Mouse (Mus musculus) myocyte (in vitro differentiated cells): Measurements from ENCODE around the gene Radil. TPM values are rescaled to one million over a fixed set of nuclear protein-coding genes. Genes with fewer than 3 reads are reported as not detected.

Source experiments
- H3K27me3 ChIP-seq: one replicate; pipeline ENCODE4 v1.6.1; 2011; ENCODE audit not compliant: control insufficient read depth, insufficient read depth, insufficient read length
- H3K36me3 ChIP-seq: one replicate; pipeline ENCODE4 v1.6.1; 2011; ENCODE audit not compliant: control insufficient read depth, insufficient read depth
- H3K4me2 ChIP-seq: one replicate; pipeline ENCODE4 v1.6.1; 2011; ENCODE audit warnings: low read depth, control low read depth
- H3K4me3 ChIP-seq: one replicate; pipeline ENCODE4 v1.5.1; 2011; ENCODE audit warnings: mild to moderate bottlenecking, control low read depth, moderate library complexity
- H3K79me2 ChIP-seq: one replicate; pipeline ENCODE4 v1.6.1; 2011; ENCODE audit not compliant: control insufficient read depth, insufficient read depth
- H3ac ChIP-seq: one replicate; pipeline ENCODE4 v1.6.1; 2011; ENCODE audit not compliant: control insufficient read depth, insufficient read length
- CEBPB ChIP-seq: IDR thresholded peaks from 2 replicates; pipeline ENCODE4 v1.6.1; 2011; ENCODE audit warnings: mild to moderate bottlenecking, moderate library complexity; ENCODE audit not compliant: poor library complexity, insufficient read depth, severe bottlenecking
- E2F4 ChIP-seq: IDR thresholded peaks from one replicate; pipeline ENCODE4 v1.6.1; 2011; ENCODE audit warnings: mild to moderate bottlenecking, control low read depth, moderate library complexity; ENCODE audit not compliant: insufficient read depth
- MAX ChIP-seq: IDR thresholded peaks from one replicate; pipeline ENCODE4 v1.6.1; 2011; ENCODE audit warnings: low read depth, mild to moderate bottlenecking, control low read depth
- MYOD1 ChIP-seq, 3 experiments: IDR thresholded peaks; one replicate each; pipeline ENCODE4 v1.6.1; 2011; ENCODE audit warnings: control low read depth in 2 of 3, low read depth in 2 of 3, mild to moderate bottlenecking in 2 of 3, moderate library complexity in 1 of 3; ENCODE audit not compliant: insufficient read length in 2 of 3, control insufficient read depth in 1 of 3
- MYOG ChIP-seq, 3 experiments: IDR thresholded peaks; one replicate each; pipeline ENCODE4 v1.6.1; 2011; ENCODE audit warnings: control low read depth in 2 of 3, low read depth in 2 of 3, mild to moderate bottlenecking in 2 of 3; ENCODE audit not compliant: insufficient read length in 2 of 3, control insufficient read depth in 1 of 3, insufficient read depth in 1 of 3
- POLR2A ChIP-seq: IDR thresholded peaks from one replicate; pipeline ENCODE4 v1.6.1; 2011; ENCODE audit warnings: low read depth, mild to moderate bottlenecking, control low read depth, moderate library complexity; ENCODE audit not compliant: insufficient read length
- POLR2AphosphoS2 ChIP-seq: IDR thresholded peaks from one replicate; pipeline ENCODE4 v1.6.1; 2011; ENCODE audit warnings: low read depth, control low read depth; ENCODE audit not compliant: insufficient read length
- REST ChIP-seq: IDR thresholded peaks from one replicate; pipeline ENCODE4 v1.6.1; 2011; ENCODE audit warnings: mild to moderate bottlenecking, control low read depth, moderate library complexity; ENCODE audit not compliant: insufficient read depth, insufficient read length
- SRF ChIP-seq: IDR thresholded peaks from one replicate; pipeline ENCODE4 v1.6.1; 2011; ENCODE audit warnings: low read depth; ENCODE audit not compliant: control insufficient read depth, insufficient read length
- TCF12 ChIP-seq: IDR thresholded peaks from one replicate; pipeline ENCODE4 v1.6.1; 2011; ENCODE audit warnings: mild to moderate bottlenecking, control low read depth; ENCODE audit not compliant: poor library complexity, insufficient read depth, severe bottlenecking
- TCF3 ChIP-seq: IDR thresholded peaks from one replicate; pipeline ENCODE4 v1.6.1; 2011; ENCODE audit warnings: low read depth, control low read depth; ENCODE audit not compliant: insufficient read length
- USF1 ChIP-seq: IDR thresholded peaks from one replicate; pipeline ENCODE4 v1.6.1; 2011; ENCODE audit warnings: low read depth, mild to moderate bottlenecking, control low read depth, moderate library complexity
- polyA plus RNA-seq: library from polyadenylated mRNA; unstranded; fragments of >200 nt; fragmentation: generic; extraction: Trizol; gene quantifications from one replicate; pipeline ENCODE4 v1.2.1, GENCODE M21; 2012; ENCODE audit warnings: missing spikeins

Gene Radil
- polyA plus RNA-seq, 1 experiment: 1.6 TPM

GRCm38 (mm10) chr5:142441332-142442044 lies 109.4 kb downstream of the Radil start:
- TF ChIP-seq POLR2A (no peak), TCF3 (no peak), POLR2AphosphoS2 (no peak), MYOG (IDR thresholded peaks at IDR 0.05; ENCODE audit: control insufficient read depth in 1 of 3, insufficient read depth in 1 of 3, insufficient read length in 2 of 3, low read depth in 2 of 3) (no peak), CEBPB (no peak), SRF (no peak), REST (no peak), E2F4 (no peak), USF1 (no peak), MYOD1 (IDR thresholded peaks at IDR 0.05; ENCODE audit: control insufficient read depth in 1 of 3, insufficient read length in 2 of 3, low read depth in 2 of 3) (no peak), MAX (no peak), TCF12 (no peak)
- Histone ChIP-seq H3ac (peak overlapping the region; percentile 5), H3K4me3 (peak overlapping the region; percentile 18), H3K4me2 (peak overlapping the region; percentile 97), H3K27me3 (no peaks in the 10 kb centered on the region), H3K79me2 (peaks cover 16% of the 10 kb centered on the region), H3K36me3 (no peaks in the 10 kb centered on the region)

GRCm38 (mm10) chr5:142440451-142441147 lies 110.3 kb downstream of the Radil start:
- no peaks in the 10 kb centered on the region for H3K27me3 ChIP-seq
- no peaks in the 10 kb centered on the region for H3K36me3 ChIP-seq
- peak overlapping the region; percentile 18 for H3K4me3 ChIP-seq
- H3K4me2 ChIP-seq: peak overlapping the region; percentile 97
- peaks cover 10% of the 10 kb centered on the region for H3K79me2 ChIP-seq
- peak in 1 of 3 experiments; percentile 48 for TF ChIP-seq MYOG (IDR thresholded peaks at IDR 0.05; ENCODE audit: control insufficient read depth in 1 of 3, insufficient read depth in 1 of 3, insufficient read length in 2 of 3, low read depth in 2 of 3)
- TF ChIP-seq USF1: peak; percentile 20
- TF ChIP-seq POLR2AphosphoS2: no peak
- peak; percentile 99 for TF ChIP-seq SRF
- no peak for TF ChIP-seq TCF3
- TF ChIP-seq POLR2A: no peak
- TF ChIP-seq CEBPB: no peak
- TF ChIP-seq REST: no peak
- peak in 1 of 3 experiments; percentile 19 for TF ChIP-seq MYOD1 (IDR thresholded peaks at IDR 0.05; ENCODE audit: control insufficient read depth in 1 of 3, insufficient read length in 2 of 3, low read depth in 2 of 3)
- no peak for TF ChIP-seq MAX
- no peak overlapping the region for H3ac ChIP-seq

GRCm38 (mm10) chr5:142439911-142440432 lies 110.9 kb downstream of the Radil start:
- Histone ChIP-seq H3K36me3 (no peaks in the 10 kb centered on the region), H3K79me2 (peaks cover 10% of the 10 kb centered on the region), H3K27me3 (no peaks in the 10 kb centered on the region), H3K4me3 (peak overlapping the region; percentile 18), H3ac (no peak overlapping the region), H3K4me2 (peak overlapping the region; percentile 84)
- TF ChIP-seq TCF3 (no peak), MAX (no peak), USF1 (no peak), TCF12 (no peak), REST (no peak), CEBPB (no peak), E2F4 (no peak), POLR2A (peak; percentile 16), SRF (no peak), POLR2AphosphoS2 (no peak), MYOG (IDR thresholded peaks at IDR 0.05; ENCODE audit: control insufficient read depth in 1 of 3, insufficient read depth in 1 of 3, insufficient read length in 2 of 3, low read depth in 2 of 3) (peak in 1 of 3 experiments; percentile 14), MYOD1 (IDR thresholded peaks at IDR 0.05; ENCODE audit: control insufficient read depth in 1 of 3, insufficient read length in 2 of 3, low read depth in 2 of 3) (no peak)

- Histone ChIP-seq H3K36me3 (no peaks in the 10 kb centered on the region), H3K79me2 (peaks cover 7% of the 10 kb centered on the region), H3K4me3 (no peak overlapping the region), H3K4me2 (no peak overlapping the region), H3ac (no peak overlapping the region), H3K27me3 (no peaks in the 10 kb centered on the region)
- TF ChIP-seq POLR2AphosphoS2: no peak
- no peak for TF ChIP-seq TCF3
- no peak for TF ChIP-seq POLR2A
- no peak for TF ChIP-seq E2F4
- TF ChIP-seq USF1: no peak
These were observed 112.4 kb downstream of the Radil start for GRCm38 (mm10) chr5:142438380-142438938.
